Mouse (Mus musculus): Measurements from ENCODE around the gene Dnah7c. TPM values are rescaled to one million over a fixed set of nuclear protein-coding genes. Genes with fewer than 3 reads are reported as not detected.
"Not testable (repeated sequence)": the region's sequence is repeated elsewhere in the genome, so short reads cannot be mapped to it uniquely, and the experiment has no call there.

The Dnah7c gene
- polyA plus RNA-seq (2015; fragmentation: Nextera tagmentation; extraction: Ambion mirVana): 0.01 and 0.02 TPM in 2 replicates

DNA sequence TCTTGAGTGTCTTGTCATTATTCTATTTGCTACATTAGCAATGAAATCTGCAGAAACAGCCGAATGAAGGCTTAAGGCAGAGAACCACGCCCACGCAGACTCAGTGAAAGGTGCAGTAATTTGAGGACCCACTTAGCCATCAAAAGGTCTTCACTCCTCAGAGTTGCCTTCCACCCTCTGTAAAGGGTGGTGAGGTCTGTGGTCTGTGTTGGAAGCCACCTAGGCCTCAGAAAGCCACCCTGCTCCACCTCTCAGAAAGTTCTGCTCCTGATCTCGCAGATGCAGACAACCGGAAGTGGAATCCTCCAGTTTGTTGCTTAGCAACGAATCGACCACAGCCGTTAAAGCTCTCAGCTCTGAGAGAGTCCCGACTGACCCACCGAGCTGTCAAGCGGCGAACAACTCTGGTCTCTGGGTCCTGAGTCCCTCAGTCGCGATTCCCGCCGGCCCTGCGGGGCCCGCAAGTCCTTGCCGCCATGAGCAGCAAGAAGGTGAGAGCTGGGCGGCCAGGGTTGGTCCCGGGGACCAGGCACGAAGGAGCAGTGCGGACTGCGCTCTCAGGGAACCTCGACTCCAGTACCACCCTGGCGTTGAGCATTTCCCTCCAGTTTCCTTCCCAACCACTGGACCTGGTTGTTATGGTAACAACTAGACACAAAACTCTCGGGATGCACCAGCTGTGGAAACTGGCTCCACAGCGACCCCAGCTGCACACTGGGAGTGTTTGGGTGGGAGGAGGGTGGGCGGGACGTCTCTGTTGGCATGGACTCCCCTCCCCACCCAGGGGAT, at the start of gene Dnah7c:
Gene Dnah7c (plus strand): TSS at position 456 of the 789 bp plus-strand sequence.
- Histone ChIP-seq H3K4me3 (ENCODE audit: low read length) (peak within 1 kb of the TSS; percentile 50), H3K4me1 (ENCODE audit: control insufficient read depth, insufficient read depth, low read length) (no peaks in the 10 kb centered on the region), H3K27ac (ENCODE audit: low read length) (no peak within 1 kb of the TSS), H3K4me2 (ENCODE audit: low read depth, low read length) (peak within 1 kb of the TSS; percentile 90), H3K36me3 (ENCODE audit: control insufficient read depth, insufficient read depth, low read length) (no peaks in the 10 kb centered on the region), H3K27me3 (replicated peaks; ENCODE audit: control insufficient read depth, insufficient read depth, low read length) (no peaks in the 10 kb centered on the region), H3K9ac (ENCODE audit: low read depth, low read length) (peak within 1 kb of the TSS; percentile 63), H3K9me3 (ENCODE audit: control insufficient read depth, low read length) (no peaks in the 10 kb centered on the region)
- peak; percentile 55 for ATAC-seq
- 9% methylated on average over 30 of the region's 30 CpGs for WGBS

DNA sequence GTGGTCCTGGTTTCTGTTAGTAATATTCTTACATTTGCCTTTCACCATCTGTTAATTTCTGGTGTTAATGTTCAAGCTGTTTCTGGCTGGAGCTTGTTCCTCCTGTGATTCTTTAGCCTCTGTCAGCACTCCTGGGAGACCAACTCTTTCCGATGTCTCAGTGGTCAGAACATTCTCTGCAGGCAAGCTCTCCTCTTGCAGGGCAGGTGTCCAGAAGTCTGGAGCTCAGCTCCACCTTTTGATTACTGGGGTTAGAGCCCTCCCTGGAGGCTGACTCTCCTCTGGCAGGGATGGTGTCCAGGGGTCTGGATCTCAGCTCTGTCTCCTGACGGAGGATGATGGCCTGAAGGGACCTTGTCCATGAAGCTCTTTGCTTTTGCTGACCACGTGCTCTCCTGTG, 44.8 kb upstream of the Dnah7c start:
- H3K4me2 ChIP-seq (ENCODE audit: low read depth, low read length); H3K9me3 ChIP-seq (ENCODE audit: control insufficient read depth, low read length); ATAC-seq; H3K4me1 ChIP-seq (ENCODE audit: control insufficient read depth, insufficient read depth, low read length); H3K27ac ChIP-seq (ENCODE audit: low read length); H3K9ac ChIP-seq (ENCODE audit: low read depth, low read length); H3K27me3 ChIP-seq (replicated peaks; ENCODE audit: control insufficient read depth, insufficient read depth, low read length); H3K4me3 ChIP-seq (ENCODE audit: low read length); H3K36me3 ChIP-seq (ENCODE audit: control insufficient read depth, insufficient read depth, low read length): not testable (repeated sequence)
- 90% methylated on average over 3 of the region's 3 CpGs for WGBS

DNA sequence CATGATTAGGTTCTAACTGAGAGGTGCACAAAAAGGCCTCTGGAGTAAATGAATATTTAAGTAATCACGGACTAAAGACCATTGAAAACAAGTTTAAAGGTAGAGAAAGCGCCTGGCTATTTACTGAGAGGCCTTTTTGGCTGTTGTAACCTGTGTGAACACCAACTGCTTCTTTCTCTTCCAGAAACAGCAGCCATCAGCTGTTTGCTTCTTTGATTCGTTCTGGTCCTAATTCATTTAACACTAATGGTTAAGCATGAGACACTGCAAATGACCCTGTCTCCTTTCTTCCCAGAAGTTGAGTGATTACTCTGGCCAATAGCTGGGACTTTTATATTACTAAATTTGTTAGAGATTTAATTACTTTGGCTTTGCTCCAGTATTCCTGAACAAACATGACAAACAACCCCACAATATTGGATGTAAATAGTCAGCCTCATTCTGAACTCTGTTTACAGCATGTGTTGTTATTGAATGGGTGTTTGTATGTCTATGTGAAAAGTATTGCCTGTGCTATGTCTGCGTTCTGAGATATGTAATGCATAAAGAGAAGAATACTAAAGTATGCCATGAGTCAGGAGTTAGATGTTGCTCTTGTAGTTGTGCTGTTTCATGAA, 30.6 kb upstream of the Dnah7c start:
- 78% methylated on average over 3 of the region's 4 CpGs for WGBS
- not testable (repeated sequence) for H3K9ac ChIP-seq (ENCODE audit: low read depth, low read length); H3K4me3 ChIP-seq (ENCODE audit: low read length)

DNA sequence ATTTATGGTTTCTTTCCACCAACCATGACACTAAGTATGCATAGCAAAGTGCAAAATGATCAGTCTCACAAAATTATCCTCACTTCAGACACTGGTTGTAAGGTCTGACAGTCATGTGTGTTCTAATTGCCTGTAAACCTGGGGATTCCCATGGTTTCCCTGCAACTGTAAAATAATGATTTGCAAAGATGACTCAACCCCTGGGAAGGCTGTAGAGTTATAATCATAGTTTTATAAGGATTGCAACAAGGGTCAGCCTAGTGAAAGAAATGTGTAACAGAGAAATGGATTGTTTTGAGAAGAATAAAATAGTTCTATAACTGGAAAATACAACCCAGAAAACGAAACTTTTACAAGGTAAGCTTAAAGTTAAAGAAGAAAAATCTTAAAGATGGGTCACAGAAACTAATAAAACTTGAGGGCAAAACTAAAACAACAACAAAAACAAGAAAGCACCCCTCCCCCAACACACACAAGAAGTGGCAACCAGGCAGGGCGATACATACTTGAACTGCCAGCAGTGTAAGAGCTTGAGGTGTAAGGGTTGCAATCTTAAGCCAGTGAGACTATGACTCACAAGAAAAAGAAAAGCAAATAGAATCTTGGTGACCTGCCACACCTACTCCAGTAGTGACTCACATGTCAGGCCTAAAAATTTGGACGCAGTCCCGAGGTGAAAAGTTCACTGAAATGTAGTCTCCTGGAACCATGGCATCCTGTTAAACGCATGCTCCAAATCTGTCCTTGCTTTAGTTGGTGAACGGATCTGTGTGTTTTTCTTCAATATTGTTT, 16.9 kb upstream of the Dnah7c start:
- ATAC-seq: no peak
- Histone ChIP-seq H3K27ac (ENCODE audit: low read length) (no peak overlapping the region), H3K4me1 (ENCODE audit: control insufficient read depth, insufficient read depth, low read length) (no peaks in the 10 kb centered on the region), H3K9ac (ENCODE audit: low read depth, low read length) (no peak overlapping the region), H3K4me2 (ENCODE audit: low read depth, low read length) (no peak overlapping the region), H3K4me3 (ENCODE audit: low read length) (no peak overlapping the region), H3K27me3 (replicated peaks; ENCODE audit: control insufficient read depth, insufficient read depth, low read length) (no peaks in the 10 kb centered on the region), H3K36me3 (ENCODE audit: control insufficient read depth, insufficient read depth, low read length) (no peaks in the 10 kb centered on the region), H3K9me3 (ENCODE audit: control insufficient read depth, low read length) (no peaks in the 10 kb centered on the region)
- 77% methylated on average over 6 of the region's 6 CpGs for WGBS

More for the DNA sequence above, 30.6 kb upstream of the Dnah7c start:
- H3K27me3 ChIP-seq (replicated peaks; ENCODE audit: control insufficient read depth, insufficient read depth, low read length); H3K27ac ChIP-seq (ENCODE audit: low read length); H3K36me3 ChIP-seq (ENCODE audit: control insufficient read depth, insufficient read depth, low read length); H3K4me1 ChIP-seq (ENCODE audit: control insufficient read depth, insufficient read depth, low read length); ATAC-seq; H3K4me2 ChIP-seq (ENCODE audit: low read depth, low read length); H3K9me3 ChIP-seq (ENCODE audit: control insufficient read depth, low read length): not testable (repeated sequence)

DNA sequence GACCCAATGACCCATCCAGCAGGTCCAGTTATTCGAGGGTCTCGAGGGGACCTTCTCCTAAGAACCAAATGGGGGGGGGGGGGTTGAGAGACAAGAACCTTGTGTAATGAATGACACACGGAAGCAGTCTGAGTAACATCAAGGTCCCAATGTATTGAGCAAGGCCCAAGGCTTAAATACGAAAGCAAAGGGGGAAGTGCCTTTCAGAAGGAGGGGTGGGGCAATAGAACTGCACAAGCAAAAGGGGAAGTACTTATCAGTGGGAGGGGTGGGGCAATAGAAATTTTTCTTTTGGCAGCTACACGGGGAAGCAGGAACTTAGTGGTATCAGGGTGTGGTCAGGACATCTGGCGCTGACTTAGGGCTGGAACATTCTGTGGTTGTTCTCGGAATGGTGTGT, 10.6 kb upstream of the Dnah7c start:
- not testable (repeated sequence) for H3K9me3 ChIP-seq (ENCODE audit: control insufficient read depth, low read length); ATAC-seq; H3K27ac ChIP-seq (ENCODE audit: low read length); H3K4me2 ChIP-seq (ENCODE audit: low read depth, low read length); H3K27me3 ChIP-seq (replicated peaks; ENCODE audit: control insufficient read depth, insufficient read depth, low read length); H3K9ac ChIP-seq (ENCODE audit: low read depth, low read length); H3K4me1 ChIP-seq (ENCODE audit: control insufficient read depth, insufficient read depth, low read length); H3K36me3 ChIP-seq (ENCODE audit: control insufficient read depth, insufficient read depth, low read length); H3K4me3 ChIP-seq (ENCODE audit: low read length)
- WGBS: 82% methylated on average over 7 of the region's 7 CpGs

GRCm38 (mm10) chr1:46416946-46417345, 8.4 kb upstream of the Dnah7c start:
- H3K27ac ChIP-seq (ENCODE audit: low read length); H3K27me3 ChIP-seq (replicated peaks; ENCODE audit: control insufficient read depth, insufficient read depth, low read length); H3K4me1 ChIP-seq (ENCODE audit: control insufficient read depth, insufficient read depth, low read length); H3K4me2 ChIP-seq (ENCODE audit: low read depth, low read length); H3K36me3 ChIP-seq (ENCODE audit: control insufficient read depth, insufficient read depth, low read length); H3K9me3 ChIP-seq (ENCODE audit: control insufficient read depth, low read length); H3K4me3 ChIP-seq (ENCODE audit: low read length); H3K9ac ChIP-seq (ENCODE audit: low read depth, low read length); ATAC-seq: not testable (repeated sequence)
- 22% methylated on average over 3 of the region's 3 CpGs for WGBS

- not testable (repeated sequence) for H3K27ac ChIP-seq (ENCODE audit: low read length); H3K36me3 ChIP-seq (ENCODE audit: control insufficient read depth, insufficient read depth, low read length); H3K9me3 ChIP-seq (ENCODE audit: control insufficient read depth, low read length); H3K4me2 ChIP-seq (ENCODE audit: low read depth, low read length); H3K4me3 ChIP-seq (ENCODE audit: low read length); H3K4me1 ChIP-seq (ENCODE audit: control insufficient read depth, insufficient read depth, low read length); H3K27me3 ChIP-seq (replicated peaks; ENCODE audit: control insufficient read depth, insufficient read depth, low read length); H3K9ac ChIP-seq (ENCODE audit: low read depth, low read length); ATAC-seq
- WGBS: 66% methylated on average over 3 of the region's 4 CpGs
Observed at GRCm38 (mm10) chr1:46418966-46419365, 6.4 kb upstream of the Dnah7c start.

DNA sequence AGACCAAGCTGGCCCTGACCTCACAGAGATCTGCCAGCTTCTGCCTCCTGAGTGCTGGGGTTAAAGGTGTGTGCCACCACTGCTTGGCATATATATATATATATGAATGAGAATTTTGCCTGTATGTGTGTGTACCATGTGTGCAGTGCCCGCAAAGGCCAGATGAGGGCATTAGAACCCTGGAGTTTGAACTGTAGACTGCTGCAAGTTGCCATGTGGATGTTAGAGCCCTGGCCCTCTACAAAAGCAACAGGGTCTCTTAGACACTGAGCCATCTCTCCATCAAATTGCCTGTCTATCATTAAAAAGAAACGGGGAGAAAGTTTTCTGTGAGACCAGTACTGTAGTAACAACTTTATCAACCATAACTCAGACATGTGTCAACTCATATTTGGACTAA, 3.0 kb downstream of the Dnah7c start:
- no peak overlapping the region for H3K4me2 ChIP-seq (ENCODE audit: low read depth, low read length)
- no peaks in the 10 kb centered on the region for H3K36me3 ChIP-seq (ENCODE audit: control insufficient read depth, insufficient read depth, low read length)
- H3K4me1 ChIP-seq (ENCODE audit: control insufficient read depth, insufficient read depth, low read length): no peaks in the 10 kb centered on the region
- 73% methylated on average over 2 of the region's 2 CpGs for WGBS
- no peak for ATAC-seq
- H3K4me3 ChIP-seq (ENCODE audit: low read length): no peak overlapping the region
- H3K9ac ChIP-seq (ENCODE audit: low read depth, low read length): no peak overlapping the region
- no peak overlapping the region for H3K27ac ChIP-seq (ENCODE audit: low read length)
- H3K27me3 ChIP-seq (replicated peaks; ENCODE audit: control insufficient read depth, insufficient read depth, low read length): no peaks in the 10 kb centered on the region
- H3K9me3 ChIP-seq (ENCODE audit: control insufficient read depth, low read length): no peaks in the 10 kb centered on the region

DNA sequence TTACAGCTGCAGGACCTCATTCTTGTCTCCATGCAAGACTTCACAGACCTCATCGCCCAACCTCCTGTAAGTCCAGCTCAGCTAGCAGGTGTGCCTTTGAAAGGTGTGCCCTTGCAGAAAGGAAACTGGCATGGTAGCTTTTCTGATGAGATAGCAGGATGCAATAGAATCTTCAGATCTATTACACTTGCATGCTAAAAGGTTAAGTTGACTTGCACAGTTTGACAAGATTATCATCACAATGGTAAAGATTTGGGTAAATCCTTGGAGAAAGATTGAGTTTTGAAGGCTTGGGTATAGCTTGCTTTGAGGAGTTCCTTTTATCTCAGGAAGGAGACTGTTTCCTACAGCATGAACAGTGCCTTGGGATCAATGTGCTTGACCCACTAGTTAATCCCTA, 89.3 kb downstream of the Dnah7c start:
- not testable (repeated sequence) for H3K27ac ChIP-seq (ENCODE audit: low read length); H3K4me3 ChIP-seq (ENCODE audit: low read length); H3K4me2 ChIP-seq (ENCODE audit: low read depth, low read length); ATAC-seq; H3K9ac ChIP-seq (ENCODE audit: low read depth, low read length); H3K4me1 ChIP-seq (ENCODE audit: control insufficient read depth, insufficient read depth, low read length); H3K36me3 ChIP-seq (ENCODE audit: control insufficient read depth, insufficient read depth, low read length); H3K9me3 ChIP-seq (ENCODE audit: control insufficient read depth, low read length); H3K27me3 ChIP-seq (replicated peaks; ENCODE audit: control insufficient read depth, insufficient read depth, low read length)
- 69% methylated on average over 1 of the region's 1 CpGs for WGBS
